Mouse (Mus musculus) left cerebral cortex, adult 9 months (tissue): ENCODE measurements around the gene Hexb.

ENCODE experiments used
- DNase-seq, 2 experiments: peaks; one replicate each; pipeline ENCODE4 v3.0.0; 2022; ENCODE audit warnings: low spot score in 2 of 2

Hexb gene

DNA sequence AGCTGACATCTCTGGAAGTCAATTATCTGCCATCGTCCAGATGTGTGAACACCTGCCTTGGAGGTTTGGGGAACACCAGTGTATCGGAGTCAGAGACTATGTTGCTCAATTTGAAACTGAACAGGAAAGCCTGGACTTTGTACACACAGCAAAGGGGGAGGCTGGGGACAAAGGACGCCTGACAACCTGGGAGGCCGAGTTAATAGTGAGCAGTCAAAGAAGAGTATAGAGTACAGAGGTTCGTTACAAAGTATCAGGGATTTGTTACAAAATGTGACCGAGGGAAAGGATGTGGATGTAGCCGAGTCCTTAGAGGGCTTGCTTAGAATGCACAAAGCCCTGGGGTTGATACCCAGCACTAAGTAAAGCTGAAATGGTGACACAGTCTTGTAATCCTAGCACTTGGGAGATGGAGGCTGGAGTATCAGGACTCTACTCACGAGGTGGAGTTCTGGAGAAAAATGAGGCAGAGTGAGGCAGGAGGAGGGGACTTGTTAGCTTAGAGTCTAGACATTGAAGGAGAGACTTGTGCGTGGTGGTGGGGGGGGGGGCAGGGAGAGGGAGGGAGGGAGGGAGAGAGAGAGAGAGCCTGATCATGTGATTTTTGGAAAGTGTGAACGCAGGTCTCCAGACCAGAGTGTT, 26.3 kb upstream of the Hexb start:
- no peak for DNase-seq

DNA sequence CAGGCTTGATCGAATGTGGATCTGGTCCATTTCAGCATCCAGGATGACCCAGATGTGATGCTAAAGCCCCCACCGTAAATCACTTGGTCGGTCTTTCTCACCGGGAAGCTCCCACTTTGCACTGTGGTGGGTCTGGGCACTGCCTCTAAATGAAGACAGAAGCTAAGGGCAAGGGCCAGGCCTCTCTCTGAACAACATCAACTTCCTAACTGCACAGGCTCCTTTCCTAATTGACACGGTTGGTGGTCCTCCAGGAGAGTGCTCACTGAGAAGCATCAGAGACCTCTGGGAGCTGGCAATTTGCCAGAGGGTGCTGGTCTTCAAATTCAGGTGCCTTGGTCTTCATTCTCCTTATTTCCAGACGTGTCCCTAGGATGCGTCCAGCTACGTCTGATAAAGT, 25.7 kb upstream of the Hexb start:
- DNase-seq: no peak

DNA sequence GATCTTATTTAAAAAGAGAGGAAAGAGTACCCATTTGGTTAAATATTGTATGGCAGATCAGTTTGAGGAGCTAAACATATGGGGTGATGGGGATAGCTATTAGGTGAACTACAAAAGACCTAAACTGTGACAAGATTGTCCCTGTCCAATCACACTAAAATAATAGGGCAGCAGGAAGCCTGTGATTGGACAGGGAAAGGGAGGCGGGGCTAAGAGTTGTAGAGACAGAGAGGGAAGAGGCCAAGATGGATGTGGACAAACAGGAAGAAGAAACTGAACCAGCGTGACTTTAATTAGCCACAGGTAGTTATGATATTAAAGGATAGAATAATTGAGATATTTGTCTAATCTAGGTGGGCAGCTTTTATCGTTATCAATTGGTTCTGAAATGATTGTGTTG, 21.9 kb upstream of the Hexb start:
- DNase-seq: no peak

DNA sequence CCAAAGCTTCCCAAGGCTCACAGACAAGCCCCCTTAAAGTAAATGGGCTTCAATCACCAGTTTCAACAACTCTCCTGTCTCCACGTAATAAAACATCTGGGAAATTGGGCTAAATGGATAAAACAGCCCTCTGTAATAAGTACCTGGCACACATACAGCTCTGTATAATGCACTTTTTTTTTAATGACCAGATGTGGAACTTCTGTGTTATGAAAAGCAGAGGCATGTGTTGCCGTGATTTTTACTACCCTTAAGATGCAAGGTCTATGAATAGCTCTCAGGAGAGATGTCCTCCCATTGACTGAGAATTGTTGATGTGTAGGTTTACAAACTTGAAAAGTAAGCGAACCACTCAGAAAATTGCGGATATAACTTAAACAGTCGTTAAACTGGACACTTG, 18.0 kb upstream of the Hexb start:
- DNase-seq: no peak

DNA sequence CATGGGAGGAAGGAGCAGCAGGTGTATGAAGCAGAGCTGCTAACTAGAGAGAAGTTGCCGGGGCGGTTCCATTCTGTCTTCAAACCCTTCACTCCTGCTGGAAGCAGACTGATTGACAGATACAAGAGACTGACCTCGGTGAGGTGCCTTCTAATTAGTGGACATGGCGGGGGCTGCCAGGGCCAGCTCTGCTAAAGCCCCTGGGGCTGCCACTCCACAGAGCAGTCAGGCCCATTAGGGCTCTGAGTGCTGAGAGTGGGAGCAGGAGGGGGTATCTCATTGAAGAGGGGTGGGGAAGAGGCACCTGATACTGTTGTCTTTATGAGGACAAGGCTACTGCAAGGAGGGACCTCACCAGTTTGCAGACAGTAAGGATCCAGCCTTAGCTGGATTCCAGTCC, 17.4 kb upstream of the Hexb start:
- no peak for DNase-seq

DNA sequence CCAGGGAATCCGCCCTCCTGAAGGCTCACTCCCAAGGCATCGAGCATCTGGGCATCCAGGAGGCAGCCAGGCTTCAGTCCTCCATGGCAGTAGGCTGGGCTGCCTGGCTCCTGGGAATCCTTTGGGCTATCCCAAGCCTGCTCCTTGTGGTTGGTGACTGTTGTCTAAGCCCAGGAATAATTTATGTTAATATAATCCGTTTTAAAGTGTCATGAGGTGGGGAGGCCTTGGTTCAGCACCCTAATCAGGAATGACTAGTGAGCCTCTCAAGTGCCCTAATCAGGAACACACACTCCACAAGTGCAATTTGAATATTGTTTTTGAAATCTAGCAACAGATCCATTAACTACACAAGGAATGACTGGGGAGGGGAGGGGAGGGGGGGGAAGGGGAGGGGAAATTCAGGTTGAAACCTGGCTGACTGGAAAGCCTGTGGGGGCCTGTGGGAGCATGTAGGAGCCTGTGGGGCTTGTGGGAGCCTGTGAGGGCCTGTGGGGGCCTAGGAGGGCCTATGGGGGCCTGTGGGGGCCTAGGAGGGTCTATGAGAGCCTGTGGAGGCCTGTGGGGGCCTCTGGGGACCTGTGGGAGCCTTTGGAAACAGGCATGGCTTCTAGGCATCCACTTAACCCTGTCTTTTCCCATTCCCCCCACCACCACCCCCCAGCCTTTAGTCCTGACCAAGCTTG, 16.6 kb upstream of the Hexb start:
- no peak for DNase-seq

DNA sequence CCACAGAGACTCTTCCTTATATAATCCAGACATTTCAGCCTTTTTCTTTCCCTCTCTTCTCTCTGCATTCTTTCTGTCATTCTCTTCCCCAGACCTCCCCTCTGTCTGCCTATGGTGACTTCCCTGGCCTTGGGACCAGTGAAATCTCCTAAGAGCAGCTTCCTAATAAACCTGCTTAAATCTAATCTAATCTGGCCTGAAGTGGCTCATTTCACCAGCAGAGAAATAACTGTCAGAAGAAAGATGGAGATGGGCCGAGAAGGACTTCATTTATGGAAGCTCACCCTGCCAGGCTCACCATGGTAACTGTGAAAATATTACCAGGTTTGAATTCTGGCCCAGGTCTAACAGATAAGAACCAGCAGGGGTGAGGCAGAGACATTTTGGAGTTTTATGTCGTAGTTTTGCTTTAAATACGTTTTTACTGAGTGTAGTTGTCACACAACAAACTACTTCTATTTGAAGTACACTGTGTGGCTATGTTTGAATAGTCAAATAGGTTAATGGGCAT, 10.4 kb upstream of the Hexb start:
- DNase-seq: no peak

DNA sequence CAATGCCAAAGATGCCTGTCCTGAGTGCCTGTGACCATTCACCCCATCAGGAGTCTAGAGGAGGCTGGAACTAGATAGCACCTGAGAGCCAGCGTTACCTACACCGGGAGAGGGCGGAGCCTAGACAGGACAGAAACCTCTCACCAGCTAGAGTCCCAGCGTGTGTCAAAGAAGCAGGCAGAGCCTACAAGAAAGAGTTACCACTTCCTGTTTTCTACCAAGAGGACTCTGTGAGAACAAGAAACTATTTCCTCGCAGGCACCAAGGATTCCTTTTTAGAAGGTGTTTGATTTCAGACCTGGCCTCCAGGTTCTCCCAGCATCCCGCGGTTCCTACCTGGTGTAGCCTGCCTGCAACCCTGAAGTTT, 9.9 kb upstream of the Hexb start:
- DNase-seq: no peak

DNA sequence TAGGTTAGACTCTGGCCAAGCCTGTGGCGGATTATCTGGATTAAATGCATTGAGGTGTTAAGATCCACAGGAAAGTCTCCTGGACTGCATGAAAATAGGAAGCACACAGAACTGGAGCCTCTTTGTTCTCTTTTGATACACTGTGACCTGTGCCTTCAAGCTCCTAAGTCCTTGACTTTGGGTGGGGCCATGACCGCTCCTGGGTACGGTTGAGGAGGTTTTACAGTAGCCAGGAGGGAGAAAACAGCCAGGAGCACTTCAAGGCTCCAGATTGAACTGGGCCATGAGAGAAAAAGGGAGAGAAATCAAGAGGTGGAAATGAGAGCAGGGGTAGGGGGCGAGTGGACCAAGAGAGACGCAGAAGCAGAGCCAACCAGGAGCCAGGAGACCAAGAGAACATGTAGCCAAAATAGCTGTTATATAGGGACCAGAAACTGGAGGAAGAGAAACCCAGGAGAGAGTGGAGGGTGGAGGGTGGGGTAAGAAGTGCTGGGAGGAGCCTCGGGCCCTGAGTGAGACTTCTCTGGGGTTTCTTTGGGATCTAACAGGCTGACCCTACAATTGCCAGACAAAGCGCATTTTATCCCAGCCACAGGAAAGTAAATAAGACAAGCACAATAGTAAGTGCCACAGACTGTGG, 9.4 kb upstream of the Hexb start:
- no peak for DNase-seq

DNA sequence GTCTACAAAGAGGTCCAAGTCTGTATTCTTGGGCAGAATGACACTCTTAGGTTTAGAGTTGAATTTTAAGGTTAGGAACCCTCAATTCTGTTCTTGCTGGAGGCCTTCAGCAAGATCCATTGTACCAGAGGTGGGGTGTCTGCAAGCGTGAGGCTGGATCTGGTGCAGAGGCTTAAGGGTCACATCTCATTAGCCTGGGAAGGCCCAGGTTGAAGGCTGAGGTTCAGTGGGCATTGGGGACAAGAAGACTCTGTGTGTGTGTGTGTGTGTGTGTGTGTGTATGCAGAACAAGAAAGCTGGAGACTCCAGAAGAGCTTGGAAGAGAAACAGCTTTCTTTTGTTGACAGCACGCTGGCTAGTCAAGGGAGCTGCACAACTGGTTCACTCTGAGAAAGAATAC, 7.9 kb upstream of the Hexb start:
- no peak for DNase-seq

DNA sequence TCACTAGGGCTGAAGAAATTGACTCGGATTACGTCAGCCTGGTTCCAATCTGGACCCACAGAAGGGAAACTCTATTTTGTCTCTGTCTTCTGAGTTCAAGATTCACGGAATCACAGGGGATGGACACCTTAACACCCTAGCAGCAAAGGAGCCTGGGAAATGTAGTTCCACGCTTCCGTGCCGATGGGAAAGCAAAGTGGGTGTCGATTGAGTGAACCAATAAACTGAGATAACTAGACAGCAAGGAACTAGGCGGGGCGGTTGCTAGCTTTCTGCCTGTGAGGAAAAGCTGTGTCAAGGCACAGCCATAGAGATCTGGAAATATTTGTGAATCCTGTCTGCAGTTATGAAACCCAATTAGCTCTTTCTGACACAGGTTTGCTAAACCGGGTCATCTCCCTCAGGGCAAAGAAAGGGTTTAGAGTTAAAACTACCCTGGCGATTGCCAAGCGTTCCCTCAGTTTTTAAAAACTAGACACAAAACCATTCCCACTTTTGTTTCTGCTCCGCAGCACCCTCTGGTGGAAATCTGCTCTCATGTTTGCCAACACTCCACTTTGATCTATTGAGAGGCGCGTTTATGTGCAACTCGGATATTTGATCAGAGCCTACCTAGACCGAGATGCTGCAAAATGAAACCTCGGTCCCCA, 7.0 kb upstream of the Hexb start:
- DNase-seq: peak; percentile 78 to 89

DNA sequence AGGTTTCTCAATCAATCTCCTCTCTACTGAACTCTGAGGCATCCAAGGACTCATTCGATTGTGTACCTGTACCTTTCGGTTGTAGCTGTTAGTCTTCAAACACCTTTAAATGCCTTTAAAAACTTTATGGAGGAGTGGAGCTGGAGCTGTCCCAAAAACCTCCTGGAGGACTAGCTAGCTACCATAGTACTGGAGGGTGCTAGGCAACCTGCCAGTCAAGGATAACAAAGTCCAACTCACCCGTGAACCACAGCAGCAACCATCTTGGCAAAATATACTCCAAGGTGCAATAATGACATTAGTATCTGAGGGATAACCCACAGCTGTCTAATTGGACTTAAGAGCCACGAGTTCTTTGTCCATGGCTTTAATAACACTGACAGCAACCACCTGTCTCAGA, 3.7 kb upstream of the Hexb start:
- DNase-seq: no peak

DNA sequence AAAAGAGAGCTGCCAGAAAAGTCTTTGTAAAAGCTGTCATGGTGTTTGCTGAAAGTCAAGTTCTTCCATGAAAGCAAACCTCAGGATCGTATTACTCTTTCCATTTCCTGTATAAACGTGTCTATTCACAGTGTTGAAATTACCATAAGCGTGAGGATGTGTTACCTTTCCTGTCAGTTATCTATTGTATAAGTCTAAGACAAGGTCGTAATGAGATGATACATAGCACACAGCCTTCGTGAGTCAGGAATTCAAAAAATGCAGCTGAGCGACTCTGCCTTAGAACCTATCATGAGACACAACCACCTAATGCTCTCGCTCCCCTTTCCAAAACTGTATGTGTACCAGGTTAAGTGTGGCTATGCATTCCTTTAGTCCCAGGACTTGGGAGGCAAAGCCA, 2.9 kb upstream of the Hexb start:
- no peak for DNase-seq

DNA sequence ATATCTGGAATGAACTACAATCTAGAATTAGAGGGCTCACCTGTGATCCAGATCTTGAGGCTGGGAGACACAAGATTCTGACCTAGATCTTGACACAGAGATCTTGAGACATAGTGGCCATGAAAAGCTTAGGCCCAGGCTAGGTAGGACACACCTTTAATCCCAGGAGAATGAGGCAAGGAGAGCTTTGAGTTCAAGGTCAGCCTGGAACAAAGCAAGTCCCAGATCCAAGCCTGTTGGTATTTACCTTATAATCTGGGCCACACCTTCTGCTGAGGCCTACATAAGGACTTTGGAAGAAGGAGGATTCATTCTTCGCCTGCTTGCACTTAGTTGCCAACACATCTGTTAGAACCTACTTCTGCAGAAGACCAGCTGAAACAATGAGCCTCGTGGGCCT, 966 bp upstream of the Hexb start:
- DNase-seq: no peak

DNA sequence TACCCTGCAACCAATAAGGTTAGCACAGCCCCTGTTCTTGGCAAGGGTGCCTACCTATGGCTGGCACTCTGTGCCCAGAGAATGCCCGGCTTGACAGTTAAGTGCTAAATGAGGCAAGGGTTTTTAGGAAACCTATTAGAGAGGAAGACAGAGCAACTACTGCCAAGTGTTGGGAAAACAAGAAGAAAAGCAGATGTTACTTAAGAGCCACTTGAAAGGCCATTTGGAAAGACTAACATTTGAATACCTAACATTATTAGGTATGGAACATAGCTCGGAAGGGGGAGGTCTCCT, 1.3 kb downstream of the Hexb start:
- DNase-seq: no peak

DNA sequence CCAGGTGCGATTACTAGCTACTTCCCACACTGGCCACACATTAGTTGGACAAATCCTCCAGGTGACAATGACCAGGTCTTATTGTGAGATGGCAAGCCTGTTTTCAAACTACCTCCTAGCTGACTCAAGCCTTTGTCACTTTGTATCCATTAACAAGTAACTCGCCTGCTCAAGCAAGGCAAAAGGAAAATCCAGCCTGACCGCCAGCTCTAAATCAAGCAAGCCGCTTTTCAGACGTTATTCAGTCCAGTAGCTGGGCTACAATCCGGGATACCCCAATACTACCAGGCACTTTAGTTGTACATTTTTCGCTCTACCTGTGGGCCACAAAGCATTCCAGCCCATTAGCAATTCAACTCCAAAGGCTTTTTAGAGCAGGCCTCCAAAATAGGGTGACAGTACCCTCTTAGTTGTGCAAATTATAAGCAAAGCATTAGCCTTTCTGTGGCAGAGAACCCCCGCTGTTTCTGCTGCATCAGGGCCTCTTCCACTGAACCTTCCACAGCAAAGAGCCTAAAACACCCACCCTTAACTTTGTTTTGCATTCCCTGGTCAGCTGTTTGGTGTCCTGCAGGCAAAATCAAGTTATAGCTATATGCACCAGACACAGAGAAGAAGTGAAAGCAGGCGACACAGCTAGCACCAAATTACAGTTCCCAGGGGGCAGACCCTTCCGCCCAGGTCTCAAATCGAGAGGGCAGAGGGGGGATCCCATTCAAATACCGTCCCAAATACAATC, 1.8 kb downstream of the Hexb start:
- DNase-seq: no peak

DNA sequence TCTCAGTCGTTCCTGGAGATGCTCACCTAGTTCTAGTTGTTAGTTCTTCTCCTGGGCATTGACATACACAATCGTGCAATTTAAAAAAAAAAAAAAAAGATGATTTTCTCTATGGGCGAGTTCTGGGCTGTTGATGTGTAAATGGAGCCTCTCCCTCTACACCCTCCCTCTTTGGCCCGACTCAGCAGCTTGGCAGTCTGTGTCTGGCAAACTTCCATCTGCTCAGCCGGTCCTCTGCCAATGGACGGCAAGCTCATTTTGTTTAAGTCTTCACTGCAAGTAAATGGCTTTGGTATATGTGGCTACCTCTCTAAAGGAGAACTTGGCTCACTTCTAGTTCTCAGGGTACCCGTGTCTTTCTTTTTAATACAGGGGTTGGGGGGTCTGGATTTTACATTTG, 4.7 kb downstream of the Hexb start:
- peak; percentile 43 to 79 for DNase-seq

DNA sequence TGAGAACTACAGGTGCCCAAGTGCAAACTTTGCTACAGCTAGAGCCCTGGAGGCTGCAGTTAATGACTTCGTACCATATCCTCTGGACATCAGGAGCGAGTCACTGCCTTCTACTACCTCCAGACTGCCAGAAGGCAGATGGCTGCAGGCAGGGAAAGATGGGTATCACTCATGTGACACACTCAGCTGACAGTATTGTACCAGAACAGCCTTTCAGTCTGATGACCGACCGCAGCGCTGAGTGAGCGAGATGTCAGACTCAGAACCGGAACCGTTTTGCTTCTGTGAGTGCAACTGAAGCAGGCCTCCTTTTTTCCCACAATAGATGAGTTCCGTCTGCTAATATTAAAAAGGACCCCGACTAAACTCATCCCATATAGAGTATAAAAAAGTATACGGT, 5.5 kb downstream of the Hexb start:
- no peak for DNase-seq

DNA sequence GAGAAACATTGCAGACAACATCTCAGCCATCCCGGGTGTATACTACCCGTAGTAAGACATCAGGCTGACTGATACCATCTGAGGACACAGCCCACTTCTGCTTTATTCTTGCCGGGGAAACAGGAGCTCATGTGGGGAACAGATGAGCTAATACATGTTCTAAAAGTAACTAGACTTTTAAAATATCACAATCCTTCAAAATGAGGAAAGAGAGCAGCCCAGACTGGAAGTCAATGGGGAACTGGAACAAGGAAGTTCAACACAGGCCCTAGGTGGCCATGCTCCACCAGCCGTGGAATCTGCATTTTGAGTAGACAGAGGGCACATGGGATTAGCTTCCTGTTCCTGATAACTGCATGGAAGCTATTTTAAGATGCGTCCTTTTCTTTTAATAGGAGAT, 10.5 kb downstream of the Hexb start:
- DNase-seq: peak; percentile 45 to 53

DNA sequence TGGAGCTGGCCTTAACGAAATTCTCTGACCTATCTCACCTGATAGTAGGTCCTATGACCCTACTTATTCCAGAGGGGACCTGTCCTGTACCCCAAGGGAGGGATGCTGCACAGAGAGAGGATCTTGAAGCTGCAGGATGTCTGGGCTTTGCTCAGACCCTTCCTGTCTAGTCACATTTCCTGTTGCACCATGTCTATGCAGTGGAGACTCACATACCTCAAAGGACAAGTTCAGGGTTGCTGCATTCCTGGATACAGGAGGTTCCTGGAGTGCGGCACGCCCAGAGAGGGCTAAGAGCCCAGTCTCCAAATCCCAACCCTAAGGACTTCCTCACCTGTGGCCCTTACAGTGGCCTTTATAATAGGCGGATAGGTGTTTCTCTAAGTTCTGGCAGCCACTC, 11.8 kb downstream of the Hexb start:
- no peak for DNase-seq

DNA sequence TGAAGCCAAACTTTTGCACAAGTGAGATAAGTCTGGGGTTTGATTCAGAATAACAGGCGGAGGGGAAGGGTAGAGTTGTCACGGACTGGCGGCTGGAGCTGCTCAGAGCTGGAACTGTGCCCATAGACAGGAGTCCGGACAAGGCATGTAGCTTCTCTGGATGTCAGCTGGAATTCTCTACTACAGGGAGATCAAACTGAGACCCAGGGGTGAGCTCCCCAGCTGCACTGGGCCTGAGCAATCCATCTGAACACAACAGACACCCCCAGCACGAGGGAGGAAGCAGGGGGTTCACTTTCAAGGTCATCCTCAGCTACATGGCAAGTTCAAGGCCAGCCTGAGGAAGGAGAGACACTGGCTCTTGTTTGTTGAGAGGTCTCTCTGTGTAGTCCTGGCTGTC, 13.5 kb downstream of the Hexb start:
- DNase-seq: no peak

DNA sequence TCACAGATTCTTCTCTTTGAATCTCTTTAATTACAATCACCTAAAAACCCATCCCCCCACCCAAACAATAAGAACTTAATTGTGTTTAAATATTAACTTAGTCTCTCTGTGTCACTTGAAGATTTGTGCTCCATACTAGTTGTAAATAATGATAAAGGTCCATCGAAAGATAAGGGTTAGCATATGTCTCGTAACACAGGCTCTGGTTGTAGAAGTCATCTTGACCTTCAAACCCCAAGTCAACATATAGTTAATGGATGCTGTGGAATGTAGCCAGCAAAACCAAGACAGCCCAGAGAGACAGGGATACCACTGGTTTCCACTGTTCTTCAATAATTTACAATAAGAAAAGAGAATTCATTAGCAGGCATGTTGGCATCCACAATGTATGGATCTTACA, 14.0 kb downstream of the Hexb start:
- DNase-seq: no peak
